20 mouse cellular contexts compared by ENCODE assay signal in genomic region chr1:38442887-38443286, GRCm38 (mm10).
DNase-seq lines count a peak whose midpoint lies in the region; ATAC-seq and TF ChIP-seq lines count a peak whose summit lies in the region.
"Had no signal": no experiment of that assay in that cellular context is flagged by ENCODE, and none has a peak within 500 bp of the region (broad histone marks: within the 10 kb centered on the region; RNA-seq: fewer than 3 reads in every experiment).

No protein-coding gene starts in this region.

- H3K27ac ChIP-seq in heart, postnatal 0 days (ENCODE audit: low read depth) = peak overlapping the region; percentile 71
- H3K27ac ChIP-seq in liver, postnatal 0 days (ENCODE audit: low read depth) = no peak overlapping the region
- H3K27ac ChIP-seq: embryonic facial prominence, embryonic 15.5 days; forebrain, embryonic 13.5 days; left cerebral cortex, adult 2 months; limb, embryonic 12.5 days; midbrain, embryonic 12.5 days had no signal

- H3K27me3 ChIP-seq in heart, postnatal 0 days (ENCODE audit: control insufficient read depth, insufficient read depth, low read length) = no peaks in the 10 kb centered on the region
- no peaks in the 10 kb centered on the region for H3K27me3 ChIP-seq in liver, postnatal 0 days (ENCODE audit: insufficient read depth, low read length)
- H3K27me3 ChIP-seq: embryonic facial prominence, embryonic 15.5 days; forebrain, embryonic 13.5 days; limb, embryonic 12.5 days; midbrain, embryonic 12.5 days; Patski had no signal

- H3K4me2 ChIP-seq in heart, postnatal 0 days (ENCODE audit: low read depth, low read length) = 0 out of 2 replicates have a peak overlapping the region, but pooled peaks have one; percentile 16
- H3K4me2 ChIP-seq in liver, postnatal 0 days (ENCODE audit: low read depth, low read length) = peak overlapping the region; percentile 23; the same call in 1 of the 2 replicates
- H3K4me2 ChIP-seq: embryonic facial prominence, embryonic 15.5 days; forebrain, embryonic 13.5 days; limb, embryonic 12.5 days; midbrain, embryonic 12.5 days had no signal

- H3K4me3 ChIP-seq in heart, postnatal 0 days (ENCODE audit: low read depth, low read length) = no peak overlapping the region
- no peak overlapping the region for H3K4me3 ChIP-seq in liver, postnatal 0 days (ENCODE audit: low read depth, low read length)
- H3K4me3 ChIP-seq: embryonic facial prominence, embryonic 15.5 days; forebrain, embryonic 13.5 days; left cerebral cortex, adult 2 months; limb, embryonic 12.5 days; midbrain, embryonic 12.5 days had no signal

- TF ChIP-seq CTCF in heart, postnatal 0 days (IDR thresholded peaks at IDR 0.05; ENCODE audit: low read depth) = no peak
- TF ChIP-seq CTCF in liver, postnatal 0 days (IDR thresholded peaks at IDR 0.05; ENCODE audit: low read depth) = no peak

- H3K36me3 ChIP-seq in heart, postnatal 0 days (replicated peaks; ENCODE audit: control insufficient read depth, insufficient read depth, low read length) = no peaks in the 10 kb centered on the region
- no peaks in the 10 kb centered on the region for H3K36me3 ChIP-seq in liver, postnatal 0 days (replicated peaks; ENCODE audit: insufficient read depth, low read length)
- H3K36me3 ChIP-seq: embryonic facial prominence, embryonic 15.5 days; limb, embryonic 12.5 days; midbrain, embryonic 12.5 days had no signal

- intact Hi-C loops in left cerebral cortex, postnatal 10 days (cut with DNase I) = no loop called here

- H3K9me3 ChIP-seq in heart, postnatal 0 days (replicated peaks; ENCODE audit: control insufficient read depth, low read length) = no peaks in the 10 kb centered on the region
- H3K9me3 ChIP-seq in liver, postnatal 0 days (ENCODE audit: low read length) = no peaks in the 10 kb centered on the region
- H3K9me3 ChIP-seq: embryonic facial prominence, embryonic 15.5 days; forebrain, embryonic 13.5 days; limb, embryonic 12.5 days; midbrain, embryonic 12.5 days had no signal

- peak; percentile 10 to 12 for DNase-seq in heart, adult 18-20 months
- DNase-seq in heart, adult 8-10 months (ENCODE audit: low spot score) = no peak
- peak; percentile 52 for DNase-seq in testis, postnatal 14 days (ENCODE audit: low spot score)
- DNase-seq in testis, postnatal 10 days (ENCODE audit: low spot score) = no peak
- DNase-seq in heart, postnatal 0 days (ENCODE audit: low spot score) = peak; percentile 83
- no peak for DNase-seq in liver, postnatal 0 days
- DNase-seq in left cerebral cortex, postnatal 10 days (ENCODE audit: extremely low spot score in 1 of 2, low spot score in 2 of 2) = no peak
- DNase-seq in thymus, postnatal 4 days = no peak
- DNase-seq: cerebellum, adult 2 months; kidney, postnatal 10 days; retina, postnatal 1 day; thymus, adult 2 months had no signal

- peaks cover 17% of the 10 kb centered on the region for H3K4me1 ChIP-seq in heart, postnatal 0 days (ENCODE audit: control insufficient read depth, insufficient read depth)
- H3K4me1 ChIP-seq in liver, postnatal 0 days (ENCODE audit: insufficient read depth) = peaks cover 14% of the 10 kb centered on the region

- peak; percentile 90 for ATAC-seq in heart, postnatal 0 days (ENCODE audit: insufficient read depth, low read depth)
- ATAC-seq in liver, postnatal 0 days = no peak
- ATAC-seq: forebrain, embryonic 13.5 days; intestine, postnatal 0 days; lung, postnatal 0 days; Patski had no signal

- peak; percentile 84; the same call in 1 of the 2 replicates for TF ChIP-seq EP300 in heart, postnatal 0 days (IDR thresholded peaks at IDR 0.05; ENCODE audit: low read depth)
- TF ChIP-seq EP300 in liver, postnatal 0 days (IDR thresholded peaks at IDR 0.05; ENCODE audit: low read depth) = no peak

- no peak overlapping the region for H3K9ac ChIP-seq in heart, postnatal 0 days (replicated peaks; ENCODE audit: low read depth, low read length)
- no peak overlapping the region for H3K9ac ChIP-seq in liver, postnatal 0 days (replicated peaks)
- H3K9ac ChIP-seq: embryonic facial prominence, embryonic 15.5 days; forebrain, embryonic 13.5 days; limb, embryonic 12.5 days; midbrain, embryonic 12.5 days had no signal

- 20% methylated on average over 3 of the region's 3 CpGs for WGBS in heart, postnatal 0 days
- 60% methylated on average over 3 of the region's 3 CpGs for WGBS in liver, postnatal 0 days (ENCODE audit: insufficient replicate concordance)

Comparison
In these comparisons a context has a peak if more than half of its experiments do, and no peak if none do; other contexts are left out.
1. DNase-seq: peak in heart, adult 18-20 months (2 of 2), testis, postnatal 14 days (single experiment) and heart, postnatal 0 days (single experiment); none in heart, adult 8-10 months (single experiment), testis, postnatal 10 days (single experiment), liver, postnatal 0 days (single experiment), left cerebral cortex, postnatal 10 days (0 of 2) and thymus, postnatal 4 days (single experiment).